Comparison of ENCODE assay signal across 8 mouse cellular contexts in the genomic region with DNA sequence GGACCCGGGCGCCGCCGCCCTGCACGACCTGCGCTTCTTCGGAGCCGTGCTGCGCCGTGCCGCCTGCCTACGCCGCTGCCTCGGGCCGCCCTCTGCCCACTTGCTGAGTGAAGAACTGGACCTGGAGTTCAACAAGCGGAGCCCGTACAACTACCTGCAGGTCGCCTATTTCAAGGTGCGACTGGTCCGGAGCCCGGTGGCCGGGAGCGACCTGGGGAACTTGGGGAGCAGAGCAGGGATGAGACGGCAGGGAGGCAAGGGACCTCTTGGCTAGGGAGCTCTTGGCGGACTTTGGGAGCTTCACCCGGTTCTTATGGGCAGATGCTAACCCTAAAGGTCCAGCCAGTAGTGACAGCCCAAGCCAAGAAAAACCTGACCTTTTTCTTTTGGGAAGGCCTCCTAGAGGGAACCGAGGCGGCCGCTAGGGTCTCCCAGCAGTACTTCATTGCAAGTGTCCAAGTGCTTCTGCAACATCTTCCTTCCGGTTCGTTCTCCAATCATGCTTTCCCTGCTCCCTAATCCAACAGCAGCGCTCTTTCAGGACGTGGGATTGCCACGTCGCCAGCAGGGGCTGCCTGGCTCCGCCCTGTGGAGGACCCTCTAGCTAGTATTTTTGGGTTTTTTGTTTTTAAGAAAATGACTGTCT. TPM values are rescaled to one million over a fixed set of nuclear protein-coding genes. Genes with fewer than 3 reads are reported as not detected.
A peak's percentile ranks its signal among the peaks of the same experiment; 100 is the strongest.
DNase-seq lines count a peak whose midpoint lies in the region; ATAC-seq and TF ChIP-seq lines count a peak whose summit lies in the region.

No protein-coding gene starts in this region.

- H3K79me2 ChIP-seq in C2C12 (ENCODE audit: control insufficient read depth, insufficient read depth) (peaks cover 30% of the 10 kb centered on the region), myocyte (ENCODE audit: control insufficient read depth, insufficient read depth) (peaks cover 9% of the 10 kb centered on the region)

- peak overlapping the region; percentile 91 for H3K9ac ChIP-seq in embryonic facial prominence, embryonic 14.5 days (ENCODE audit: low read depth, low read length)
- peak overlapping the region; percentile 88 for H3K9ac ChIP-seq in heart, embryonic 12.5 days
- H3K9ac ChIP-seq in kidney, embryonic 15.5 days, result peak overlapping the region; percentile 67
- peak overlapping the region; percentile 86 for H3K9ac ChIP-seq in liver, embryonic 12.5 days

- peak; percentile 71 for DNase-seq in adipocyte (ENCODE audit: low spot score)
- DNase-seq in embryonic facial prominence, embryonic 14.5 days (ENCODE audit: low spot score), result peak; percentile 94

- H3K4me3 ChIP-seq in C2C12 (ENCODE audit: insufficient read depth, poor library complexity, severe bottlenecking), result peak overlapping the region; percentile 71
- peak overlapping the region; percentile 95 for H3K4me3 ChIP-seq in embryonic facial prominence, embryonic 14.5 days (ENCODE audit: low read depth, low read length)
- peak overlapping the region; percentile 91 for H3K4me3 ChIP-seq in heart, embryonic 12.5 days
- H3K4me3 ChIP-seq in kidney, embryonic 15.5 days (replicated peaks), result peak overlapping the region; percentile 85
- peak overlapping the region; percentile 90 for H3K4me3 ChIP-seq in liver, embryonic 12.5 days
- H3K4me3 ChIP-seq in myocyte, result peak overlapping the region; percentile 71

- H3K27ac ChIP-seq in embryonic facial prominence, embryonic 14.5 days (replicated peaks; ENCODE audit: low read depth, low read length), result peak overlapping the region; percentile 70
- peak overlapping the region; percentile 56; the same call in 1 of the 2 replicates for H3K27ac ChIP-seq in heart, embryonic 12.5 days (ENCODE audit: poor library complexity, severe bottlenecking)
- H3K27ac ChIP-seq in kidney, embryonic 15.5 days, result peak overlapping the region; percentile 75
- peak overlapping the region; percentile 41; the same call in 1 of the 2 replicates for H3K27ac ChIP-seq in liver, embryonic 12.5 days

- H3K79me3 ChIP-seq in C2C12 (ENCODE audit: low read depth), result peaks cover 3% of the 10 kb centered on the region

- H3K4me2 ChIP-seq in embryonic facial prominence, embryonic 14.5 days (ENCODE audit: low read depth, low read length), result peak overlapping the region; percentile 72
- H3K4me2 ChIP-seq in heart, embryonic 12.5 days, result peak overlapping the region; percentile 91
- H3K4me2 ChIP-seq in kidney, embryonic 15.5 days, result peak overlapping the region; percentile 87
- H3K4me2 ChIP-seq in liver, embryonic 12.5 days, result peak overlapping the region; percentile 100
- peak overlapping the region; percentile 92 for H3K4me2 ChIP-seq in myocyte (ENCODE audit: low read depth)

- no peak for TF ChIP-seq CTCF in C2C12 (IDR thresholded peaks at IDR 0.05; ENCODE audit: control insufficient read depth, insufficient read depth, insufficient read length)

- H3ac ChIP-seq in C2C12 (ENCODE audit: control insufficient read depth, insufficient read length, low read depth) (peak overlapping the region; percentile 87), myocyte (ENCODE audit: control insufficient read depth, insufficient read length) (peak overlapping the region; percentile 49)

- H3K27me3 ChIP-seq in C2C12 (ENCODE audit: control insufficient read depth, insufficient read depth, insufficient read length), result no peaks in the 10 kb centered on the region
- no peaks in the 10 kb centered on the region for H3K27me3 ChIP-seq in embryonic facial prominence, embryonic 14.5 days (replicated peaks; ENCODE audit: control insufficient read depth, insufficient read depth, low read length)
- no peaks in the 10 kb centered on the region for H3K27me3 ChIP-seq in heart, embryonic 12.5 days (replicated peaks)
- H3K27me3 ChIP-seq in kidney, embryonic 15.5 days, result no peaks in the 10 kb centered on the region
- H3K27me3 ChIP-seq in liver, embryonic 12.5 days (replicated peaks), result no peaks in the 10 kb centered on the region
- no peaks in the 10 kb centered on the region for H3K27me3 ChIP-seq in myocyte (ENCODE audit: control insufficient read depth, insufficient read depth, insufficient read length)

- peaks cover 11% of the 10 kb centered on the region for H3K4me1 ChIP-seq in embryonic facial prominence, embryonic 14.5 days (ENCODE audit: control insufficient read depth, insufficient read depth, low read length)
- peaks cover 10% of the 10 kb centered on the region for H3K4me1 ChIP-seq in heart, embryonic 12.5 days (replicated peaks)
- peaks cover 22% of the 10 kb centered on the region for H3K4me1 ChIP-seq in kidney, embryonic 15.5 days
- peaks cover 29% of the 10 kb centered on the region for H3K4me1 ChIP-seq in liver, embryonic 12.5 days

- H3K9me3 ChIP-seq in embryonic facial prominence, embryonic 14.5 days (ENCODE audit: control insufficient read depth, low read length), result no peaks in the 10 kb centered on the region
- H3K9me3 ChIP-seq in heart, embryonic 12.5 days (replicated peaks), result no peaks in the 10 kb centered on the region
- no peaks in the 10 kb centered on the region for H3K9me3 ChIP-seq in kidney, embryonic 15.5 days (replicated peaks)
- H3K9me3 ChIP-seq in liver, embryonic 12.5 days (replicated peaks), result no peaks in the 10 kb centered on the region

- 0% methylated on average over 31 of the region's 36 CpGs for WGBS in embryonic facial prominence, embryonic 14.5 days
- 0% methylated on average over 36 of the region's 36 CpGs for WGBS in heart, embryonic 12.5 days
- under 1% methylated on average over 36 of the region's 36 CpGs for WGBS in kidney, embryonic 15.5 days
- whole genome bisulfite sequencing in liver, embryonic 12.5 days (ENCODE audit: insufficient replicate concordance), result under 1% methylated on average over 36 of the region's 36 CpGs

- H3K36me3 ChIP-seq in C2C12 (ENCODE audit: control insufficient read depth, insufficient read depth) (no peaks in the 10 kb centered on the region), myocyte (ENCODE audit: control insufficient read depth, insufficient read depth) (no peaks in the 10 kb centered on the region)
- H3K36me3 ChIP-seq in embryonic facial prominence, embryonic 14.5 days (ENCODE audit: control insufficient read depth, insufficient read depth, low read length), result peaks cover 36% of the 10 kb centered on the region
- peaks cover 27% of the 10 kb centered on the region for H3K36me3 ChIP-seq in heart, embryonic 12.5 days
- peaks cover 31% of the 10 kb centered on the region for H3K36me3 ChIP-seq in kidney, embryonic 15.5 days
- H3K36me3 ChIP-seq in liver, embryonic 12.5 days, result peaks cover 16% of the 10 kb centered on the region

- ATAC-seq in embryonic facial prominence, embryonic 14.5 days (ENCODE audit: low read depth), result peak; percentile 50
- no peak; the same call in 1 of the 2 replicates for ATAC-seq in heart, embryonic 12.5 days (ENCODE audit: insufficient number of reproducible peaks, low FRiP score)
- ATAC-seq in kidney, embryonic 15.5 days (replicated peaks; ENCODE audit: low FRiP score), result peak; percentile 43; the same call in 1 of the 2 replicates
- peak; percentile 55; the same call in 1 of the 2 replicates for ATAC-seq in liver, embryonic 12.5 days
- no peak for ATAC-seq in monocyte, adult 5-6 weeks (replicated peaks; ENCODE audit: insufficient number of reproducible peaks, low FRiP score, low TSS enrichment, poor library complexity, severe bottlenecking)

- peak; percentile 56 for TF ChIP-seq POLR2A in myocyte (IDR thresholded peaks at IDR 0.05; ENCODE audit: insufficient read length, low read depth)

RNA-seq across cellular contexts. Expression of gene P3h1, which starts 0.7 kb away (rescaled TPM):
- polyA plus RNA-seq in C2C12 (2012; fragmentation: generic; extraction: Trizol), result 26.1 TPM
- 98.7 and 100 TPM in 2 replicates for polyA plus RNA-seq in embryonic facial prominence, embryonic 14.5 days (2014; fragmentation: Nextera tagmentation; extraction: Ambion mirVana)
- polyA plus RNA-seq in heart, embryonic 12.5 days (2016; fragmentation: Nextera tagmentation; extraction: Ambion mirVana), result 32.8 and 34.3 TPM in 2 replicates
- polyA plus RNA-seq in kidney, embryonic 15.5 days (2015; fragmentation: Nextera tagmentation; extraction: Ambion mirVana), result 33.3 and 37.7 TPM in 2 replicates
- polyA plus RNA-seq in liver, embryonic 12.5 days (2016; fragmentation: Nextera tagmentation; extraction: Ambion mirVana), result 9.7 and 11.4 TPM in 2 replicates
- 42.4 TPM for polyA plus RNA-seq in myocyte (2012; fragmentation: generic; extraction: Trizol)
- 0.48 to 1.8 TPM (median 0.53 TPM) in 3 replicates for total RNA-seq in monocyte, adult 5-6 weeks (2017)

RNA-seq across cellular contexts. Expression of gene AU022252, which starts 0.9 kb away (rescaled TPM):
- polyA plus RNA-seq in C2C12 (2012; fragmentation: generic; extraction: Trizol), result 10.0 TPM
- 28.1 and 31.4 TPM in 2 replicates for polyA plus RNA-seq in embryonic facial prominence, embryonic 14.5 days (2014; fragmentation: Nextera tagmentation; extraction: Ambion mirVana)
- polyA plus RNA-seq in heart, embryonic 12.5 days (2016; fragmentation: Nextera tagmentation; extraction: Ambion mirVana), result 27.8 and 28.9 TPM in 2 replicates
- 35.4 and 35.6 TPM in 2 replicates for polyA plus RNA-seq in kidney, embryonic 15.5 days (2015; fragmentation: Nextera tagmentation; extraction: Ambion mirVana)
- polyA plus RNA-seq in liver, embryonic 12.5 days (2016; fragmentation: Nextera tagmentation; extraction: Ambion mirVana), result 18.1 and 19.6 TPM in 2 replicates
- 14.5 TPM for polyA plus RNA-seq in myocyte (2012; fragmentation: generic; extraction: Trizol)
- total RNA-seq in monocyte, adult 5-6 weeks (2017), result 3.5 to 10.4 TPM (median 4.1 TPM) in 3 replicates

RNA-seq across cellular contexts. Expression of gene Tmem269, which starts 15.4 kb away (rescaled TPM):
- not detected for polyA plus RNA-seq in C2C12 (2012; fragmentation: generic; extraction: Trizol)
- 0.21 and 0.26 TPM in 2 replicates for polyA plus RNA-seq in embryonic facial prominence, embryonic 14.5 days (2014; fragmentation: Nextera tagmentation; extraction: Ambion mirVana)
- 0.19 TPM in 1 of 2 replicates, not detected in the other for polyA plus RNA-seq in heart, embryonic 12.5 days (2016; fragmentation: Nextera tagmentation; extraction: Ambion mirVana)
- 0.19 TPM in 1 of 2 replicates, not detected in the other for polyA plus RNA-seq in kidney, embryonic 15.5 days (2015; fragmentation: Nextera tagmentation; extraction: Ambion mirVana)
- polyA plus RNA-seq in liver, embryonic 12.5 days (2016; fragmentation: Nextera tagmentation; extraction: Ambion mirVana), result not detected in 2 replicates
- polyA plus RNA-seq in myocyte (2012; fragmentation: generic; extraction: Trizol), result 0.07 TPM
- total RNA-seq in monocyte, adult 5-6 weeks (2017), result not detected in 3 replicates

RNA-seq across cellular contexts. Expression of gene Cldn19, which starts 21.8 kb away (rescaled TPM):
- not detected for polyA plus RNA-seq in C2C12 (2012; fragmentation: generic; extraction: Trizol)
- polyA plus RNA-seq in embryonic facial prominence, embryonic 14.5 days (2014; fragmentation: Nextera tagmentation; extraction: Ambion mirVana), result 0.19 and 0.38 TPM in 2 replicates
- not detected in 2 replicates for polyA plus RNA-seq in heart, embryonic 12.5 days (2016; fragmentation: Nextera tagmentation; extraction: Ambion mirVana)
- 13.3 TPM in 2 replicates for polyA plus RNA-seq in kidney, embryonic 15.5 days (2015; fragmentation: Nextera tagmentation; extraction: Ambion mirVana)
- polyA plus RNA-seq in liver, embryonic 12.5 days (2016; fragmentation: Nextera tagmentation; extraction: Ambion mirVana), result not detected in 2 replicates
- 0.01 TPM for polyA plus RNA-seq in myocyte (2012; fragmentation: generic; extraction: Trizol)
- not detected in 3 replicates for total RNA-seq in monocyte, adult 5-6 weeks (2017)

RNA-seq across cellular contexts. Expression of gene Svbp, which starts 38.3 kb away (rescaled TPM):
- polyA plus RNA-seq in C2C12 (2012; fragmentation: generic; extraction: Trizol) (76.1 TPM), myocyte (2012; fragmentation: generic; extraction: Trizol) (241 TPM)
- polyA plus RNA-seq in embryonic facial prominence, embryonic 14.5 days (2014; fragmentation: Nextera tagmentation; extraction: Ambion mirVana), result 243 and 256 TPM in 2 replicates
- 127 TPM in 2 replicates for polyA plus RNA-seq in heart, embryonic 12.5 days (2016; fragmentation: Nextera tagmentation; extraction: Ambion mirVana)
- polyA plus RNA-seq in kidney, embryonic 15.5 days (2015; fragmentation: Nextera tagmentation; extraction: Ambion mirVana), result 135 and 141 TPM in 2 replicates
- polyA plus RNA-seq in liver, embryonic 12.5 days (2016; fragmentation: Nextera tagmentation; extraction: Ambion mirVana), result 114 and 121 TPM in 2 replicates
- total RNA-seq in monocyte, adult 5-6 weeks (2017), result 4.9 to 35.0 TPM (median 16.9 TPM) in 3 replicates

Comparison
In these comparisons a context has a peak if more than half of its experiments do, and no peak if none do; other contexts are left out.
1. ATAC-seq: peak in embryonic facial prominence, embryonic 14.5 days (single experiment), kidney, embryonic 15.5 days (single experiment) and liver, embryonic 12.5 days (single experiment); none in heart, embryonic 12.5 days (single experiment) and monocyte, adult 5-6 weeks (single experiment).
2. Peak in every context shown above with its lines, with median percentiles within 50 percentile points of each other: H3K4me3 ChIP-seq, H3K27ac ChIP-seq, H3K4me2 ChIP-seq and H3K9ac ChIP-seq.